Mouse (Mus musculus): ENCODE data around the gene Ppm1h. TPM values are rescaled to one million over a fixed set of nuclear protein-coding genes. Genes with fewer than 3 reads are reported as not detected.
A peak's percentile ranks its signal among the peaks of the same experiment; 100 is the strongest.
"Not testable (repeated sequence)": the region's sequence is repeated elsewhere in the genome, so short reads cannot be mapped to it uniquely, and the experiment has no call there.

Ppm1h gene
- polyA plus RNA-seq, 1 experiment from 2014 or later, result 22.2 TPM

DNA sequence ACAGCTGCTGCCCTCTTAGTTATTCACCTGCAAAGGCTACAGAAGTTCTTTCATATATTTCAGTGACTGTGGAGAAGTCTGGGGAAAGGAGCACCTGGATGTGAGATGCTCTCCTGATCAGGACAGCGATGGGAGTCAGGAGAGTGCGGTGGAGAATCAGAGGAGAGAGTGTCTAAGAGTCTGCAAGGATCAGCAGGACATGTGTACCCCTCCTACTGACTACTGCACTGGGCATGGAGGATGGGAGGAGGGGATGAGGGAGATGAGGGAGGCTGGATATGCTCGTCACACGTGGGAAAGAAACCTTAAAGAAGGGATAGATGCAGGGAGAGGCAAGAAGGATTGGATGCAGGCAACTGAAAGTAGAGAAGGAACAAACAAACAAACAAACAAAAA is 285.7 kb downstream of the Ppm1h start:
- Histone ChIP-seq H3K4me1 (ENCODE audit: control insufficient read depth, insufficient read depth, low read length) (peaks cover 19% of the 10 kb centered on the region), H3K36me3 (ENCODE audit: control insufficient read depth, insufficient read depth, low read length) (no peaks in the 10 kb centered on the region), H3K27ac (ENCODE audit: low read depth, low read length) (peak overlapping the region; percentile 10; the same call in 1 of the 2 replicates), H3K27me3 (ENCODE audit: control insufficient read depth, insufficient read depth, low read length) (no peaks in the 10 kb centered on the region), H3K4me2 (replicated peaks; ENCODE audit: low read depth, low read length) (peak overlapping the region; percentile 39; the same call in 1 of the 2 replicates), H3K9ac (ENCODE audit: low read depth, low read length) (no peak overlapping the region), H3K4me3 (ENCODE audit: low read length) (no peak overlapping the region), H3K9me3 (ENCODE audit: control insufficient read depth, low read length) (no peaks in the 10 kb centered on the region)
- ATAC-seq (ENCODE audit: low FRiP score, low TSS enrichment), result no peak
- 37% methylated on average over 4 of the region's 4 CpGs for WGBS

DNA sequence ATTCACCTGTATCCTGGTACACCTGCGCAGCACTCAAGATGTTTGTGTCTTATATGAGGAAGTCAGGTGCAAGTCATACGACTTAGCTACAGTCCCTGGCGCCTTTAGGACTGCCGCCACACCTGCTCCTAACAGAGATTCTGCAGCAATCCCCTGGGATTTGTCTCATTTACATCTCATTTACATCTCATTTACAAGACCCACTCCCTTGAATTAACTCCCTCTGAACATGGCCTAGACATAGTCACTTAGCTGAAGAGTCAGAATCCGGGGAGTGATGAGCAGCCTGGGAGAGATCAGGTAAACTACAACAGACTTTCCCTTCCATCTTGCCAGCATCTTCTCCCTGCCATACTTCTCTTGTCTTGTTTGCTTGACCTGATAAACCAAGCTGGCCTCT is 287.1 kb downstream of the Ppm1h start:
- H3K4me3 ChIP-seq (ENCODE audit: low read length); ATAC-seq (ENCODE audit: low FRiP score, low TSS enrichment); H3K36me3 ChIP-seq (ENCODE audit: control insufficient read depth, insufficient read depth, low read length); H3K27me3 ChIP-seq (ENCODE audit: control insufficient read depth, insufficient read depth, low read length); H3K9ac ChIP-seq (ENCODE audit: low read depth, low read length); H3K27ac ChIP-seq (ENCODE audit: low read depth, low read length); H3K4me2 ChIP-seq (replicated peaks; ENCODE audit: low read depth, low read length); H3K9me3 ChIP-seq (ENCODE audit: control insufficient read depth, low read length): not testable (repeated sequence)
- 94% methylated on average over 4 of the region's 5 CpGs for WGBS
- H3K4me1 ChIP-seq (ENCODE audit: control insufficient read depth, insufficient read depth, low read length), result peaks cover 19% of the 10 kb centered on the region

DNA sequence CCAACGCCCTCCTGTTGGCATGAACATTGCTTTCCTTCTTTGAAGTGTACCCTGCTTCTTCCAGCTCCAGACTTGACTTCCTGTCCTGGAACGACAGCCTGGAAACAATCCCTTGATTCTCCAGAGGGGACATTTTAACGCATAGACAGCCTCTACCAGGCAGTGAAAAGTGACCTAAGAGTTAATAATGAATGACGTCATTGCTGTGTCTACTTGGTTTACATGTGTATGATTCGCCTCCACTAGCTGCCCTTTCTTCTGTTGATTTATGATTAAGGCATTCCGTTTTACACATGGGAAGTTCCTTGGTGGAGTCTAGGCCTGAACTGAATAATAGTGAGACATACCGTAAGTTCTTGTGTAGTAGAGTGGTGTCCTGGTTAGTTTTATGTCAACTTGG is 287.9 kb downstream of the Ppm1h start:
- Histone ChIP-seq H3K9ac (ENCODE audit: low read depth, low read length) (no peak overlapping the region), H3K9me3 (ENCODE audit: control insufficient read depth, low read length) (no peaks in the 10 kb centered on the region), H3K4me1 (ENCODE audit: control insufficient read depth, insufficient read depth, low read length) (peaks cover 19% of the 10 kb centered on the region), H3K36me3 (ENCODE audit: control insufficient read depth, insufficient read depth, low read length) (no peaks in the 10 kb centered on the region), H3K4me3 (ENCODE audit: low read length) (no peak overlapping the region), H3K27me3 (ENCODE audit: control insufficient read depth, insufficient read depth, low read length) (no peaks in the 10 kb centered on the region), H3K4me2 (replicated peaks; ENCODE audit: low read depth, low read length) (no peak overlapping the region), H3K27ac (ENCODE audit: low read depth, low read length) (no peak overlapping the region)
- no peak for ATAC-seq (ENCODE audit: low FRiP score, low TSS enrichment)
- 49% methylated on average over 7 of the region's 7 CpGs for WGBS

DNA sequence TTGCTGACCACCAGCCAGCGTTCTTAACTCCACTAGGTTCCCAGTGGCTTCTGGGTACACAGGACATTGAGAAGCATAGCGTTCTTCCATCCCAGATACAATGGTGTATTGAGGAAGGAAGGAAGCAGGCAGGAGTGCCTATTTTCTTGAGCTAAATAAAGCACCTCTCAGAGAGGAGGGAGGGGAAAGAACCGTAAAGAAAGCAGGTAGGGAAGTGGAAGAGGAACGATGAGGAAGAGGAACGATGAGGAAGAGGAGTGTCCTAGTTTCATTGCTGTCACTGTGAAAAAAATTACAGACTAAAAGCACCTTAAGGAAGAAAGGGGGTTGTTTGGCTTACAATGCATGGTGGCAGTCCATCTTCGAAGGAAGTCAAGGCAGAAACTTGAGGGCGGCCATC is 291.6 kb downstream of the Ppm1h start:
- WGBS, result 86% methylated on average over 7 of the region's 7 CpGs
- no peak for ATAC-seq (ENCODE audit: low FRiP score, low TSS enrichment)

DNA sequence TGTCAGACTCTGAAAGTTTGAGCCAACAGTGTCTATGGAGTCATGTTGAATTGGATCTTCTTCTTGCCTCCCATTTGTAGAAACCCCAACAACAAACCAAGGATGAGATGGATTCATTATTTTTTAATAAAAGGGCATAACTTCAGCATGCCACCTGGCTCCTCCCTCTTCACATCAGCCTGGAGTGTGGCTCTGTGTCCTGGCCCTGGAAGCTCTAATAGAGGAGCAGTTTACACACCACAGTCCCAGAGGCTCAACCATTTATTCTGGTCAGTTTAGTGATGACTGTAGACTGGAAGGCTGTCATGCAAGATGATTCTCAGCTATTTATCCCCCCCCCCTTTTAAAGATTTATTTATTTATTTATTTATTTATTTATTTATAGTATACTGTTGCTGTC is 294.7 kb downstream of the Ppm1h start:
- Histone ChIP-seq H3K9ac (ENCODE audit: low read depth, low read length) (no peak overlapping the region), H3K4me1 (ENCODE audit: control insufficient read depth, insufficient read depth, low read length) (no peaks in the 10 kb centered on the region), H3K36me3 (ENCODE audit: control insufficient read depth, insufficient read depth, low read length) (no peaks in the 10 kb centered on the region), H3K4me3 (ENCODE audit: low read length) (no peak overlapping the region), H3K27ac (ENCODE audit: low read depth, low read length) (no peak overlapping the region), H3K9me3 (ENCODE audit: control insufficient read depth, low read length) (no peaks in the 10 kb centered on the region), H3K27me3 (ENCODE audit: control insufficient read depth, insufficient read depth, low read length) (no peaks in the 10 kb centered on the region), H3K4me2 (replicated peaks; ENCODE audit: low read depth, low read length) (no peak overlapping the region)
- no peak for ATAC-seq (ENCODE audit: low FRiP score, low TSS enrichment)

More for the DNA sequence above, 291.6 kb downstream of the Ppm1h start:
- no peak overlapping the region for H3K4me3 ChIP-seq (ENCODE audit: low read length)
- H3K9me3 ChIP-seq (ENCODE audit: control insufficient read depth, low read length), result no peaks in the 10 kb centered on the region
- no peak overlapping the region for H3K27ac ChIP-seq (ENCODE audit: low read depth, low read length)
- no peak overlapping the region for H3K9ac ChIP-seq (ENCODE audit: low read depth, low read length)
- no peaks in the 10 kb centered on the region for H3K36me3 ChIP-seq (ENCODE audit: control insufficient read depth, insufficient read depth, low read length)
- no peaks in the 10 kb centered on the region for H3K4me1 ChIP-seq (ENCODE audit: control insufficient read depth, insufficient read depth, low read length)
- H3K4me2 ChIP-seq (replicated peaks; ENCODE audit: low read depth, low read length), result no peak overlapping the region
- H3K27me3 ChIP-seq (ENCODE audit: control insufficient read depth, insufficient read depth, low read length), result no peaks in the 10 kb centered on the region

DNA sequence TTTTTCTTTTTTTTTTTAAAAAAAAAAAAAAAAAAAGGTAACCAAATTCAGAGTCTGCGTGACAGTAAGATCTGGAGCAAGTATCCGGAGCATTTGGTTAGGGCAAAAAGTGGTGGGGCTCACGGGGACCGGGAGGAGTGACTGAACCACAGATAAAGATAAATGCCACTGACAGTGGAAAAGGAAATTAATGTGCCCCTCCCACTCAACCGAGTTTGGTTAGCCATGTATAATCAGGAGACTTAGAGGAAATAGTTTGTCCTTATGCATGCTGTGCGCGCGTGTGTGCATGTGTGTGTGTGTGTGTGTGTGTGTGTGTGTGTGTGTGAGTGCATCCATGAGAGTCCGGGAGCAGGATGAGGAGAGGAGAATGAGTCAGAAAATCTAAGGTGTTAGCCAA is 297.5 kb downstream of the Ppm1h start:
- Histone ChIP-seq H3K4me3 (ENCODE audit: low read length) (no peak overlapping the region), H3K9ac (ENCODE audit: low read depth, low read length) (no peak overlapping the region), H3K27me3 (ENCODE audit: control insufficient read depth, insufficient read depth, low read length) (no peaks in the 10 kb centered on the region), H3K4me1 (ENCODE audit: control insufficient read depth, insufficient read depth, low read length) (no peaks in the 10 kb centered on the region), H3K9me3 (ENCODE audit: control insufficient read depth, low read length) (no peaks in the 10 kb centered on the region), H3K36me3 (ENCODE audit: control insufficient read depth, insufficient read depth, low read length) (peaks cover 6% of the 10 kb centered on the region; the same call in 1 of the 2 replicates), H3K27ac (ENCODE audit: low read depth, low read length) (no peak overlapping the region), H3K4me2 (replicated peaks; ENCODE audit: low read depth, low read length) (no peak overlapping the region)
- WGBS, result 72% methylated on average over 9 of the region's 9 CpGs
- ATAC-seq (ENCODE audit: low FRiP score, low TSS enrichment), result no peak

DNA sequence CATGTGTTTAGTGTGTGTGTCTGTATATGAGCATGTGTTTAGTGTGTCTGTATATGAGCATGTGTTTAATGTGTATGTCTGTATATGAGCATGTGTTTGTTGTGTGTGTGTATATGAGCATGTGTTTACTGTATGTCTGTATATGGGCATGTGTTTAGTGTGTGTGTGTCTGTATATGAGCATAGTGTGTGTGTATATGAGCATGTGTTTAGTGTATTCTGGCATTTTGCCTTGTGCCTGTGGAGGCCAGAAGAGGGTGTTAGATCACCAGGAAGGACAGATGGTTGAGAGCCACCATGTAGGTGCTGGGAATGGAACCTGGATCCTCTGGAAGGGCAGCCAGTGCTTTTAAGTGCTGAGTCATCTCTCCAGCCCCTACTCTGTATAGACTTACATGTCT is 300.8 kb downstream of the Ppm1h start:
- no peak for ATAC-seq (ENCODE audit: low FRiP score, low TSS enrichment)
- no peak overlapping the region for H3K9ac ChIP-seq (ENCODE audit: low read depth, low read length)
- H3K27me3 ChIP-seq (ENCODE audit: control insufficient read depth, insufficient read depth, low read length), result no peaks in the 10 kb centered on the region
- H3K4me3 ChIP-seq (ENCODE audit: low read length), result no peak overlapping the region
- H3K36me3 ChIP-seq (ENCODE audit: control insufficient read depth, insufficient read depth, low read length), result peaks cover 14% of the 10 kb centered on the region; the same call in 1 of the 2 replicates
- peaks cover 6% of the 10 kb centered on the region; the same call in 1 of the 2 replicates for H3K4me1 ChIP-seq (ENCODE audit: control insufficient read depth, insufficient read depth, low read length)
- no peaks in the 10 kb centered on the region for H3K9me3 ChIP-seq (ENCODE audit: control insufficient read depth, low read length)
- no peak overlapping the region for H3K4me2 ChIP-seq (replicated peaks; ENCODE audit: low read depth, low read length)
- H3K27ac ChIP-seq (ENCODE audit: low read depth, low read length), result no peak overlapping the region

DNA sequence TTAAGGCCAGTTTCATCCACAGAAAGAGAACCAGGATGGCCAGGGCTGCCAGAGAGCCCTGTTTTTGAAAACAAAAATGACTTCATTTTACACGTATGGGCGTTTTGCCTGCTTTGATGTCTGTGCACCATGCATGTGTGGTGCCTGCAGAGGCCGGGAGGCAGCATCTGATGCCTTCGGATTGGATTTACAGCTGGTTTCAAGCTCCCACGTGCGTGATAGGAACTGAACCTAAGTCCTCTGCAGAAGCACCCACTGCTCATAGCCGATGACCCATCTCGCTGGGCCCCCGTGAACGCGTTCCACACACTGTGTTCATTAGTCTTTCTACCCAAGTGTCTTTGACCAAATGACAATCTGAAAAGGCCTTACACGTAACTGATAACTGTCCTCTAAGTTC is 301.6 kb downstream of the Ppm1h start:
- Histone ChIP-seq H3K27ac (ENCODE audit: low read depth, low read length) (no peak overlapping the region), H3K9ac (ENCODE audit: low read depth, low read length) (no peak overlapping the region), H3K4me1 (ENCODE audit: control insufficient read depth, insufficient read depth, low read length) (peaks cover 6% of the 10 kb centered on the region; the same call in 1 of the 2 replicates), H3K4me3 (ENCODE audit: low read length) (no peak overlapping the region), H3K4me2 (replicated peaks; ENCODE audit: low read depth, low read length) (no peak overlapping the region), H3K27me3 (ENCODE audit: control insufficient read depth, insufficient read depth, low read length) (no peaks in the 10 kb centered on the region), H3K36me3 (ENCODE audit: control insufficient read depth, insufficient read depth, low read length) (peaks cover 14% of the 10 kb centered on the region; the same call in 1 of the 2 replicates), H3K9me3 (ENCODE audit: control insufficient read depth, low read length) (no peaks in the 10 kb centered on the region)
- 95% methylated on average over 12 of the region's 12 CpGs for WGBS
- no peak for ATAC-seq (ENCODE audit: low FRiP score, low TSS enrichment)

DNA sequence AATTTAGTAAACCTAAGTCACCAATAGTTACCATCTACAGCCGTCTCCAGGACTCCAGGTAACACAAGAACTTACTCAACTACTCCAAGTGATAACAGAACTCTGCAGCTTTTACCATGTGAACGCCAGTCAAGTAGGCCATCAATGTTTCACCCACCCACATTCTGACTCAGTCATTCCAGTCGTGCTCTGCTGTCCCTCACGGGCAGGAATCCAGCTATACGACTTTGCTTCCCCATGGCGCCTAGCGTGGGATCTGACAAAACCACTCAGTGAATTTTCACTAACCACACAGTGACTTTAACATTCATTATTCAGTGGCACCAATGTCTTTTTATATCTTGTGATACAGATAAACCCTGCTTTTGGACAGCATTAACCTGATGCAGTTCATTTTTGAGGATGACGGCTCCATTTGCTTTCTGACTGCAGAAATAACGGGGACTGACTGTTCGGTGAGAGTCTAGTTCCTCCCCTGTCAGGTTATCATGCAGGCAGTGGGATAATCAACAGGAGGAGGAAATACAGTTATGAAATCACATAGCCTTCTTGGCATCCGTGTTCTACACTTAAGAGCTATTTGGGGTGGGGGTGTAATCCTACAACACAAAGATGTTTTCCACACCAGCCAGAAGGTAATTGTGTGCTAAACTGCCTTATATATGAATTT is 304.5 kb downstream of the Ppm1h start:
- H3K36me3 ChIP-seq (ENCODE audit: control insufficient read depth, insufficient read depth, low read length), result peaks cover 14% of the 10 kb centered on the region; the same call in 1 of the 2 replicates
- no peak for ATAC-seq (ENCODE audit: low FRiP score, low TSS enrichment)
- peaks cover 17% of the 10 kb centered on the region for H3K4me1 ChIP-seq (ENCODE audit: control insufficient read depth, insufficient read depth, low read length)
- peak overlapping the region; percentile 55 for H3K4me2 ChIP-seq (replicated peaks; ENCODE audit: low read depth, low read length)
- no peak overlapping the region for H3K9ac ChIP-seq (ENCODE audit: low read depth, low read length)
- H3K9me3 ChIP-seq (ENCODE audit: control insufficient read depth, low read length), result no peaks in the 10 kb centered on the region
- H3K27ac ChIP-seq (ENCODE audit: low read depth, low read length), result no peak overlapping the region
- H3K27me3 ChIP-seq (ENCODE audit: control insufficient read depth, insufficient read depth, low read length), result no peaks in the 10 kb centered on the region
- 82% methylated on average over 11 of the region's 11 CpGs for WGBS
- H3K4me3 ChIP-seq (ENCODE audit: low read length), result peak overlapping the region; percentile 97; the same call in 1 of the 2 replicates
